Mouse (Mus musculus): ENCODE results near the gene Kif14.

Gene Kif14

GRCm38 (mm10) chr1:136563149-136563548 is 97.0 kb downstream of the Kif14 start:
- no peak for TF ChIP-seq GATA4 (IDR thresholded peaks at IDR 0.05; ENCODE audit: insufficient replicate concordance, low read length)

- TF ChIP-seq GATA4 (IDR thresholded peaks at IDR 0.05; ENCODE audit: insufficient replicate concordance, low read length) = no peak
Observed at GRCm38 (mm10) chr1:136564963-136565362, 98.8 kb downstream of the Kif14 start.

GRCm38 (mm10) chr1:136566386-136566785 is 100.2 kb downstream of the Kif14 start:
- TF ChIP-seq GATA4 (IDR thresholded peaks at IDR 0.05; ENCODE audit: insufficient replicate concordance, low read length) = no peak

GRCm38 (mm10) chr1:136567641-136568040 is 101.5 kb downstream of the Kif14 start:
- no peak for TF ChIP-seq GATA4 (IDR thresholded peaks at IDR 0.05; ENCODE audit: insufficient replicate concordance, low read length)

- TF ChIP-seq GATA4 (IDR thresholded peaks at IDR 0.05; ENCODE audit: insufficient replicate concordance, low read length) = no peak
Observed at GRCm38 (mm10) chr1:136568738-136569194, 102.6 kb downstream of the Kif14 start.

- no peak for TF ChIP-seq GATA4 (IDR thresholded peaks at IDR 0.05; ENCODE audit: insufficient replicate concordance, low read length)
Observed at GRCm38 (mm10) chr1:136569206-136569605, 103.1 kb downstream of the Kif14 start.

GRCm38 (mm10) chr1:136569626-136570297 is 103.6 kb downstream of the Kif14 start:
- TF ChIP-seq GATA4 (IDR thresholded peaks at IDR 0.05; ENCODE audit: insufficient replicate concordance, low read length) = no peak

GRCm38 (mm10) chr1:136570298-136570653 is 104.1 kb downstream of the Kif14 start:
- TF ChIP-seq GATA4 (IDR thresholded peaks at IDR 0.05; ENCODE audit: insufficient replicate concordance, low read length) = no peak

- no peak for TF ChIP-seq GATA4 (IDR thresholded peaks at IDR 0.05; ENCODE audit: insufficient replicate concordance, low read length)
Observed at GRCm38 (mm10) chr1:136570976-136571375, 104.8 kb downstream of the Kif14 start.

- no peak for TF ChIP-seq GATA4 (IDR thresholded peaks at IDR 0.05; ENCODE audit: insufficient replicate concordance, low read length)
Observed at GRCm38 (mm10) chr1:136571530-136571929, 105.4 kb downstream of the Kif14 start.

- TF ChIP-seq GATA4 (IDR thresholded peaks at IDR 0.05; ENCODE audit: insufficient replicate concordance, low read length) = peak; percentile 51; the same call in 1 of the 2 replicates
Observed at GRCm38 (mm10) chr1:136577890-136578663, 111.9 kb downstream of the Kif14 start.

- TF ChIP-seq GATA4 (IDR thresholded peaks at IDR 0.05; ENCODE audit: insufficient replicate concordance, low read length) = no peak
Observed at GRCm38 (mm10) chr1:136579360-136579759, 113.2 kb downstream of the Kif14 start.

GRCm38 (mm10) chr1:136580266-136580665 is 114.1 kb downstream of the Kif14 start:
- no peak for TF ChIP-seq GATA4 (IDR thresholded peaks at IDR 0.05; ENCODE audit: insufficient replicate concordance, low read length)

Measured in liver, adult (tissue).